Mouse (Mus musculus) liver, embryonic 14.5 days (tissue): ENCODE results near the gene Mrc1.

ENCODE experiments used
- CTCF ChIP-seq: IDR thresholded peaks from 2 replicates; pipeline ENCODE4 v1.5.1; 2016; ENCODE audit warnings: antibody characterized with exemption, low read depth, control low read depth
- EP300 ChIP-seq: IDR thresholded peaks from 2 replicates; pipeline ENCODE4 v1.6.1; 2016; ENCODE audit warnings: antibody characterized with exemption, low read depth

GRCm38 (mm10) chr2:14258345-14258850 is 29.2 kb downstream of the Mrc1 start:
- TF ChIP-seq CTCF (no peak), EP300 (no peak)
